Mouse (Mus musculus) layer of hippocampus, adult 2 months (tissue): ENCODE results near the gene Map7. TPM values are rescaled to one million over a fixed set of nuclear protein-coding genes. Genes with fewer than 3 reads are reported as not detected.
A peak's percentile ranks its signal among the peaks of the same experiment; 100 is the strongest.

Experiments
- DNase-seq, 2 experiments: peaks; one replicate each; pipeline ENCODE4 v3.0.0; 2022; ENCODE audit warnings: low spot score in 2 of 2
- H3K27ac ChIP-seq: fragments of 200-600 bp; 2 replicates; pipeline ENCODE4 v1.8.1; 2022
- H3K4me3 ChIP-seq: fragments of 200-600 bp; 2 replicates; pipeline ENCODE4 v1.8.1; 2022; ENCODE audit warnings: mild to moderate bottlenecking
- CTCF ChIP-seq: fragments of 200-600 bp; conservative IDR thresholded peaks from 2 replicates; pipeline ENCODE4 v1.8.1; 2022; ENCODE audit warnings: antibody characterized with exemption, mild to moderate bottlenecking, moderate library complexity
- total RNA-seq, 2 experiments: library from RNA; stranded (reverse); gene quantifications; 2 replicates each; pipeline ENCODE4 v1.2.3; 2021

Map7 gene
- total RNA-seq, 2 experiments from 2014 or later = 109 to 127 TPM

GRCm38 (mm10) chr10:20181198-20181597 lies 32.9 kb downstream of the Map7 start:
- no peak for DNase-seq
- Histone ChIP-seq H3K27ac (peak overlapping the region; percentile 39; the same call in 1 of the 2 replicates), H3K4me3 (no peak overlapping the region)
- TF ChIP-seq CTCF = no peak

- Histone ChIP-seq H3K27ac (peak overlapping the region; percentile 32; the same call in 1 of the 2 replicates), H3K4me3 (no peak overlapping the region)
- no peak for DNase-seq
- no peak for TF ChIP-seq CTCF
Measured at GRCm38 (mm10) chr10:20181680-20182399, 33.6 kb downstream of the Map7 start.

- no peak for DNase-seq
- H3K4me3 ChIP-seq = no peak overlapping the region
- no peak for TF ChIP-seq CTCF
- no peak overlapping the region for H3K27ac ChIP-seq
Measured at GRCm38 (mm10) chr10:20184326-20184725, 36.1 kb downstream of the Map7 start.

GRCm38 (mm10) chr10:20185264-20185663 lies 37.0 kb downstream of the Map7 start:
- no peak for TF ChIP-seq CTCF
- no peak overlapping the region for H3K4me3 ChIP-seq
- no peak for DNase-seq
- no peak overlapping the region for H3K27ac ChIP-seq

GRCm38 (mm10) chr10:20185806-20186205 lies 37.5 kb downstream of the Map7 start:
- TF ChIP-seq CTCF = no peak
- no peak overlapping the region for H3K27ac ChIP-seq
- no peak overlapping the region for H3K4me3 ChIP-seq
- no peak for DNase-seq

GRCm38 (mm10) chr10:20186800-20187273 lies 38.6 kb downstream of the Map7 start:
- no peak for DNase-seq

GRCm38 (mm10) chr10:20190139-20190747 lies 42.0 kb downstream of the Map7 start:
- H3K4me3 ChIP-seq = no peak overlapping the region
- no peak for DNase-seq
- TF ChIP-seq CTCF = no peak

More at GRCm38 (mm10) chr10:20186800-20187273, 38.6 kb downstream of the Map7 start:
- no peak overlapping the region; the same call in 1 of the 2 replicates for H3K27ac ChIP-seq
- TF ChIP-seq CTCF = no peak
- H3K4me3 ChIP-seq = no peak overlapping the region

GRCm38 (mm10) chr10:20194847-20195540 lies 46.7 kb downstream of the Map7 start:
- TF ChIP-seq CTCF = 0 out of 2 replicates have a peak, but pooled peaks have one; percentile 12
- peak overlapping the region; percentile 19 for H3K27ac ChIP-seq
- H3K4me3 ChIP-seq = no peak overlapping the region
- DNase-seq = no peak

More at GRCm38 (mm10) chr10:20190139-20190747, 42.0 kb downstream of the Map7 start:
- H3K27ac ChIP-seq = no peak overlapping the region

GRCm38 (mm10) chr10:20197039-20197438 lies 48.8 kb downstream of the Map7 start:
- no peak overlapping the region for H3K4me3 ChIP-seq
- H3K27ac ChIP-seq = peak overlapping the region; percentile 29; the same call in 1 of the 2 replicates
- no peak for TF ChIP-seq CTCF
- no peak for DNase-seq

- Histone ChIP-seq H3K27ac (peak overlapping the region; percentile 78), H3K4me3 (no peak overlapping the region)
- TF ChIP-seq CTCF = no peak
- DNase-seq = no peak
Measured at GRCm38 (mm10) chr10:20198968-20199737, 50.9 kb downstream of the Map7 start.

- no peak overlapping the region for H3K4me3 ChIP-seq
- H3K27ac ChIP-seq = peak overlapping the region; percentile 78
- DNase-seq = no peak
- TF ChIP-seq CTCF = no peak
Measured at GRCm38 (mm10) chr10:20201236-20201635, 53.0 kb downstream of the Map7 start.

- TF ChIP-seq CTCF = no peak
- no peak for DNase-seq
- Histone ChIP-seq H3K27ac (peak overlapping the region; percentile 78), H3K4me3 (no peak overlapping the region)
Measured at GRCm38 (mm10) chr10:20202171-20202570, 53.9 kb downstream of the Map7 start.
